ENCODE assay signal across 23 mouse cellular contexts in the genomic region with DNA sequence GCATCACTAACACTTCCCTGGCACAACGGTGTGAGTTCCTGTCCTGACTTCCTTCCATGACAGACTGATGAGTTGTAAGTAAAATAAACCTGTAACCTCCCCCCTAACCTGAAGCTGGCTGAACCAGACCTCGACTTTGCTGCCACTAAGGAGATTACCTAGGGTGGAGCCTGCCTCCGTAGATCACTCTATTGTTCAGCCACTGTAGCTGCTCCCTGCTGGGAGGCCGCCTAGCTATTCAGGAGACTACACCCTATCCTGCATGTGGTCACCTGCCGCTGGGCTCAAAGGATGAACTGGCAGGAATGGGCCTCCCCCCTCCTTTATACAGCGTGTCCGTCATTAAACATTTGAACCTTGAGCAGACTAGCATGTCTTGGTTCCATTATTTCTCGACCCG. TPM values are rescaled to one million over a fixed set of nuclear protein-coding genes. Genes with fewer than 3 reads are reported as not detected.
A peak's percentile ranks its signal among the peaks of the same experiment; 100 is the strongest.
DNase-seq lines count a peak whose midpoint lies in the region; ATAC-seq and TF ChIP-seq lines count a peak whose summit lies in the region.
"Had no signal": no experiment of that assay in that cellular context is flagged by ENCODE, and none has a peak within 500 bp of the region (broad histone marks: within the 10 kb centered on the region; RNA-seq: fewer than 3 reads in every experiment).

No protein-coding gene starts in this region.

- WGBS in heart, embryonic 12.5 days: 27% methylated on average over 9 of the region's 9 CpGs
- WGBS in liver, embryonic 11.5 days: 30% methylated on average over 9 of the region's 9 CpGs
- WGBS in intestine, postnatal 0 days: 22% methylated on average over 9 of the region's 9 CpGs

- no peak for DNase-seq in heart, adult 9 months (ENCODE audit: low spot score in 2 of 2)
- DNase-seq in liver, embryonic 11.5 days (ENCODE audit: low spot score): no peak
- no peak for DNase-seq in liver
- no peak for DNase-seq in cerebellum, postnatal 36 days
- DNase-seq: adrenal gland, postnatal 14 days; cerebellum, adult 11-12 months; cerebellum, postnatal 25 days; forebrain, postnatal 0 days; gastrocnemius, postnatal 36 days; lung, postnatal 10 days; right cerebral cortex, postnatal 4 days; thymus, postnatal 25 days had no signal

- TF ChIP-seq EP300 in ES-Bruce4 (IDR thresholded peaks at IDR 0.05; ENCODE audit: insufficient read depth, low read depth, low read length): peak; percentile 98

- peak; percentile 35 for TF ChIP-seq POLR2A in ES-Bruce4 (IDR thresholded peaks at IDR 0.05; ENCODE audit: insufficient read depth, low read length)

- H3K36me3 ChIP-seq in heart, embryonic 12.5 days: no peaks in the 10 kb centered on the region
- H3K36me3 ChIP-seq in liver, embryonic 11.5 days (ENCODE audit: control insufficient read depth, insufficient read depth, low read length): no peaks in the 10 kb centered on the region
- H3K36me3 ChIP-seq in ES-Bruce4 (ENCODE audit: control insufficient read depth, insufficient read depth, low read length, poor library complexity, severe bottlenecking): no peaks in the 10 kb centered on the region
- no peaks in the 10 kb centered on the region for H3K36me3 ChIP-seq in intestine, postnatal 0 days (ENCODE audit: control insufficient read depth, insufficient read depth)
- H3K36me3 ChIP-seq: forebrain, embryonic 10.5 days; kidney, embryonic 15.5 days; limb, embryonic 13.5 days had no signal

- H3K4me3 ChIP-seq in heart, embryonic 12.5 days: no peak overlapping the region
- H3K4me3 ChIP-seq in liver, embryonic 11.5 days (ENCODE audit: low read depth, low read length): no peak overlapping the region
- H3K4me3 ChIP-seq in ES-Bruce4 (ENCODE audit: low read depth, low read length): peak overlapping the region; percentile 94
- H3K4me3 ChIP-seq in intestine, postnatal 0 days (ENCODE audit: low read depth, low read length): no peak overlapping the region
- H3K4me3 ChIP-seq: forebrain, embryonic 10.5 days; kidney, embryonic 15.5 days; limb, embryonic 13.5 days had no signal

- 0 out of 2 replicates have a peak, but pooled peaks cover 9% of the 10 kb centered on the region for H3K9me3 ChIP-seq in heart, embryonic 12.5 days (replicated peaks)
- no peaks in the 10 kb centered on the region for H3K9me3 ChIP-seq in liver, embryonic 11.5 days (ENCODE audit: control insufficient read depth, low read length)
- peaks cover 17% of the 10 kb centered on the region for H3K9me3 ChIP-seq in ES-Bruce4 (replicated peaks; ENCODE audit: control insufficient read depth, insufficient read depth, low read length, poor library complexity, severe bottlenecking)
- no peaks in the 10 kb centered on the region for H3K9me3 ChIP-seq in intestine, postnatal 0 days (ENCODE audit: control insufficient read depth)

- peaks cover 10% of the 10 kb centered on the region for H3K27me3 ChIP-seq in heart, embryonic 12.5 days (replicated peaks)
- no peaks in the 10 kb centered on the region for H3K27me3 ChIP-seq in liver, embryonic 11.5 days (replicated peaks; ENCODE audit: control insufficient read depth, insufficient read depth, low read length)
- H3K27me3 ChIP-seq in ES-Bruce4 (ENCODE audit: control insufficient read depth, insufficient read depth, low read length, poor library complexity, severe bottlenecking): no peaks in the 10 kb centered on the region
- H3K27me3 ChIP-seq in intestine, postnatal 0 days (replicated peaks; ENCODE audit: control insufficient read depth, insufficient read depth, low read length): no peaks in the 10 kb centered on the region
- H3K27me3 ChIP-seq: kidney, embryonic 15.5 days; limb, embryonic 13.5 days had no signal

- no peak for TF ChIP-seq CTCF in ES-Bruce4 (IDR thresholded peaks at IDR 0.05; ENCODE audit: low read depth, low read length)
- TF ChIP-seq CTCF in intestine, postnatal 0 days (IDR thresholded peaks at IDR 0.05; ENCODE audit: low read depth): no peak

- H3K9ac ChIP-seq in heart, embryonic 12.5 days: no peak overlapping the region
- no peak overlapping the region for H3K9ac ChIP-seq in liver, embryonic 11.5 days (ENCODE audit: low read depth, low read length)
- peak overlapping the region; percentile 73 for H3K9ac ChIP-seq in ES-Bruce4 (ENCODE audit: low read depth, poor library complexity, severe bottlenecking)
- no peak overlapping the region for H3K9ac ChIP-seq in intestine, postnatal 0 days (ENCODE audit: low read depth, low read length)
- H3K9ac ChIP-seq: forebrain, postnatal 0 days; kidney, embryonic 15.5 days; limb, embryonic 13.5 days had no signal

- H3K4me2 ChIP-seq in heart, embryonic 12.5 days: peak overlapping the region; percentile 38; the same call in 1 of the 2 replicates
- peak overlapping the region; percentile 9; the same call in 1 of the 2 replicates for H3K4me2 ChIP-seq in liver, embryonic 11.5 days
- H3K4me2 ChIP-seq in intestine, postnatal 0 days (replicated peaks; ENCODE audit: low read depth): peak overlapping the region; percentile 30
- H3K4me2 ChIP-seq: heart, embryonic 11.5 days; kidney, embryonic 15.5 days; limb, embryonic 13.5 days had no signal

- H3K27ac ChIP-seq in heart, embryonic 12.5 days (ENCODE audit: poor library complexity, severe bottlenecking): no peak overlapping the region
- H3K27ac ChIP-seq in liver, embryonic 11.5 days (ENCODE audit: low read depth, low read length): no peak overlapping the region
- peak overlapping the region; percentile 92 for H3K27ac ChIP-seq in ES-Bruce4 (ENCODE audit: insufficient read depth, low read length)
- H3K27ac ChIP-seq in intestine, postnatal 0 days (ENCODE audit: low read depth, low read length): no peak overlapping the region
- H3K27ac ChIP-seq: forebrain, embryonic 10.5 days; kidney, embryonic 15.5 days; limb, embryonic 13.5 days had no signal

- no peak for ATAC-seq in heart, embryonic 12.5 days (ENCODE audit: insufficient number of reproducible peaks, low FRiP score)
- ATAC-seq in liver, embryonic 11.5 days (replicated peaks; ENCODE audit: low FRiP score): no peak
- peak; percentile 49 for ATAC-seq in intestine, postnatal 0 days
- ATAC-seq: activated CD4-positive, CD25-positive, alpha-beta regulatory T cell, adult 4 months; forebrain, postnatal 0 days; hindbrain, embryonic 16.5 days had no signal

- H3K4me1 ChIP-seq in heart, embryonic 12.5 days (replicated peaks): no peaks in the 10 kb centered on the region
- no peaks in the 10 kb centered on the region for H3K4me1 ChIP-seq in liver, embryonic 11.5 days (replicated peaks; ENCODE audit: control insufficient read depth, insufficient read depth, low read length)
- H3K4me1 ChIP-seq in ES-Bruce4 (ENCODE audit: control insufficient read depth, insufficient read depth, low read length): no peaks in the 10 kb centered on the region
- H3K4me1 ChIP-seq in intestine, postnatal 0 days (replicated peaks; ENCODE audit: control insufficient read depth, insufficient read depth, low read length): no peaks in the 10 kb centered on the region
- H3K4me1 ChIP-seq: kidney, embryonic 15.5 days; limb, embryonic 13.5 days had no signal

RNA-seq across cellular contexts. Expression of gene Tmprss12, which starts 10.9 kb away (rescaled TPM):
- not detected in 2 replicates for polyA plus RNA-seq in heart, embryonic 12.5 days (2016; fragmentation: Nextera tagmentation; extraction: Ambion mirVana)
- not detected in 2 replicates for polyA plus RNA-seq in liver, embryonic 11.5 days (2014; fragmentation: Nextera tagmentation; extraction: Ambion mirVana)
- polyA plus RNA-seq in ES-Bruce4 (2011; ENCODE audit: insufficient read depth, insufficient read length, low read depth, missing spikeins): 3.2 and 4.1 TPM in 2 replicates
- not detected in 2 replicates for polyA plus RNA-seq in intestine, postnatal 0 days (2015; fragmentation: Nextera tagmentation; extraction: Ambion mirVana)
- polyA plus RNA-seq: activated CD4-positive, CD25-positive, alpha-beta regulatory T cell, adult 4 months; forebrain, embryonic 10.5 days; forebrain, postnatal 0 days; heart, embryonic 11.5 days; hindbrain, embryonic 16.5 days; kidney, embryonic 15.5 days; limb, embryonic 13.5 days; liver, embryonic 16.5 days; midbrain, postnatal 0 days had no signal

RNA-seq across cellular contexts. Expression of gene Mettl7a1, which starts 34.2 kb away (rescaled TPM):
- polyA plus RNA-seq in heart, embryonic 12.5 days (2016; fragmentation: Nextera tagmentation; extraction: Ambion mirVana): 3.1 and 3.8 TPM in 2 replicates
- polyA plus RNA-seq in liver, embryonic 11.5 days (2014; fragmentation: Nextera tagmentation; extraction: Ambion mirVana): 4.4 and 5.7 TPM in 2 replicates
- polyA plus RNA-seq in ES-Bruce4 (2011; ENCODE audit: insufficient read depth, insufficient read length, low read depth, missing spikeins): 9.7 and 11.5 TPM in 2 replicates
- 6.5 and 6.8 TPM in 2 replicates for polyA plus RNA-seq in intestine, postnatal 0 days (2015; fragmentation: Nextera tagmentation; extraction: Ambion mirVana)

RNA-seq across cellular contexts. Expression of gene Atf1, which starts 42.2 kb away (rescaled TPM):
- polyA plus RNA-seq in heart, embryonic 12.5 days (2016; fragmentation: Nextera tagmentation; extraction: Ambion mirVana): 35.8 and 38.1 TPM in 2 replicates
- 62.9 and 65.3 TPM in 2 replicates for polyA plus RNA-seq in liver, embryonic 11.5 days (2014; fragmentation: Nextera tagmentation; extraction: Ambion mirVana)
- 55.8 and 60.3 TPM in 2 replicates for polyA plus RNA-seq in ES-Bruce4 (2011; ENCODE audit: insufficient read depth, insufficient read length, low read depth, missing spikeins)
- 25.3 and 29.0 TPM in 2 replicates for polyA plus RNA-seq in intestine, postnatal 0 days (2015; fragmentation: Nextera tagmentation; extraction: Ambion mirVana)
